Mouse (Mus musculus): ENCODE results near the gene Stk39. TPM values are rescaled to one million over a fixed set of nuclear protein-coding genes. Genes with fewer than 3 reads are reported as not detected.
"Not testable (repeated sequence)": the region's sequence is repeated elsewhere in the genome, so short reads cannot be mapped to it uniquely, and the experiment has no call there.

The Stk39 gene
- polyA plus RNA-seq, 1 experiment from 2014 or later = 46.5 TPM

GRCm38 (mm10) chr2:68252048-68252758, 219.9 kb downstream of the Stk39 start:
- Histone ChIP-seq H3K9me3 (no peaks in the 10 kb centered on the region), H3K36me3 (no peaks in the 10 kb centered on the region; the same call in 1 of the 2 replicates), H3K4me2 (replicated peaks) (no peak overlapping the region), H3K4me1 (peaks cover 4% of the 10 kb centered on the region; the same call in 1 of the 2 replicates), H3K27ac (no peak overlapping the region), H3K9ac (no peak overlapping the region), H3K4me3 (no peak overlapping the region), H3K27me3 (replicated peaks) (no peaks in the 10 kb centered on the region)
- WGBS = 81% methylated on average over 6 of the region's 6 CpGs
- 0 out of 2 replicates have a peak, but pooled peaks have one; percentile 9 for ATAC-seq (ENCODE audit: low FRiP score, low read depth)

DNA sequence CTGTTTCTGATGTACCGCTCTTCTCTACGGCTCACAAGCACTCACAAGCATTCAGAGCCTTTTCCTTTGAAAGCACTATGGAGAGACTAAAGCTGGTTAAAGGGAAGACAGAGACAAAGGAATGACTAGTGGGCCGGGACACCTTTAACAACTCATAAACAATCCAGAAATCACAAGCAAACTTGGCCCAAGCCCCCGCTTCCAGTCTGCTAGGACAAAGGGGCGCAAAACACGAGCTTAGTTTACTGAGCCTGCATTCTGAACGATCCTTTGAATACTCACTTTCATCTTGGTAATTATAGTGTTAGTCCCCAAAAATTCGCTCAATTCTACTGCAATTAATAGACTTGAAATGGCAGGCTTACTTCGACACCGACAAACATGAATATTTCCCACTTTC, 221.2 kb downstream of the Stk39 start:
- no peak overlapping the region for H3K27ac ChIP-seq
- no peak overlapping the region for H3K4me2 ChIP-seq (replicated peaks)
- no peak overlapping the region for H3K4me3 ChIP-seq
- H3K27me3 ChIP-seq (replicated peaks) = no peaks in the 10 kb centered on the region
- no peak for ATAC-seq (ENCODE audit: low FRiP score, low read depth)
- WGBS = 80% methylated on average over 10 of the region's 10 CpGs
- H3K9ac ChIP-seq = no peak overlapping the region
- H3K36me3 ChIP-seq = no peaks in the 10 kb centered on the region; the same call in 1 of the 2 replicates
- H3K4me1 ChIP-seq = peaks cover 4% of the 10 kb centered on the region; the same call in 1 of the 2 replicates
- H3K9me3 ChIP-seq = no peaks in the 10 kb centered on the region

DNA sequence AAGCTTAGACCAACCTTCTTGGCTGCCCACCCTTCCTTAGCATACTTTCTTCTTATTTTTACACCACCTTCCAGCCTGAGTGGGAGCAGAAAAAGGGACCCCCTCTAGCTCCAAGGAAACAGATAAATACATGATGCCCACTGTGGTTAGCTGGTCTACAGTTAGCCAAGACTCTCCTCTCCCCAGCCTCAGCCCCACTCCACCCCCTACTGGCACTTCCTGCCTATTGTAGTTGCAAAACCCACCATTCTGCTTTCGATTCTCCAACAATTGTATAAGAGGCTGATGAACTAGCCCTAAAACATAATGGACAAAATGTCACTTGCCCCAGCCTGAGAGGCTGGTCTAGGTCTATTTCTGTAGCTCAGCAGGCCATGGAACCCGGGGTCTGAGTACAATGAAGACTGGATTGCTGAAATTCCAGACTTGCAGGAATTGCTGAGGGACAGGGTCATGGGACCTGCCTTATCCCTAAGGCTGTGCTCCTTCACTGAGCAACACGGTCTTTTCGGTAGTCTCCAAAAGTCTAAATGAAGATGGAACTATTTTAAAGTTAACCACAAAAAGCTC, 222.1 kb downstream of the Stk39 start:
- Histone ChIP-seq H3K4me1 (peaks cover 4% of the 10 kb centered on the region; the same call in 1 of the 2 replicates), H3K36me3 (no peaks in the 10 kb centered on the region; the same call in 1 of the 2 replicates), H3K4me3 (no peak overlapping the region), H3K4me2 (replicated peaks) (no peak overlapping the region), H3K27me3 (replicated peaks) (no peaks in the 10 kb centered on the region), H3K9ac (no peak overlapping the region), H3K9me3 (no peaks in the 10 kb centered on the region), H3K27ac (no peak overlapping the region)
- WGBS = 59% methylated on average over 4 of the region's 4 CpGs
- ATAC-seq (ENCODE audit: low FRiP score, low read depth) = no peak

DNA sequence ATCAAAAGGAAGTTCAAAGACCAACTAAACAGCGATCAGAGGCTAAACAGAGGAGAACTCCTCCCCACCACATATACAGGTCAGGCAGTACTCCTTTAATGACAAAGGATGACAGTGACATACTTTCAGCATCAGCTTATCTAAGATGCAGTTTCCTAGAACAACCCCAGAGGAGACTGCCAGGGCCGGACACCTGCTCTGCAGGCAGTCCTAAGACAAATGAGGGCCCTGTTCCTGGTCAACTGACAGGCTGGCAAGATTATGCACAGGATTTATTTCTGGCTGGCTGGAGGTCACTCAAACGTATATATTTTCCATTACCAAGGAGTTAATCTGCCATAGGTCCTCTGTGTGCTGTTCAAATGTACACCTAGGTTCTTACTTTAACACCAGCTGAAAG, 225.8 kb downstream of the Stk39 start:
- ATAC-seq (ENCODE audit: low FRiP score, low read depth) = no peak
- no peaks in the 10 kb centered on the region for H3K9me3 ChIP-seq
- WGBS = 38% methylated on average over 3 of the region's 3 CpGs

GRCm38 (mm10) chr2:68244556-68244955, 227.5 kb downstream of the Stk39 start:
- no peak overlapping the region for H3K4me3 ChIP-seq
- H3K9ac ChIP-seq = no peak overlapping the region
- no peak overlapping the region for H3K27ac ChIP-seq
- ATAC-seq (ENCODE audit: low FRiP score, low read depth) = no peak
- no peaks in the 10 kb centered on the region; the same call in 1 of the 2 replicates for H3K36me3 ChIP-seq
- H3K4me2 ChIP-seq (replicated peaks) = no peak overlapping the region
- H3K9me3 ChIP-seq = no peaks in the 10 kb centered on the region
- no peaks in the 10 kb centered on the region for H3K27me3 ChIP-seq (replicated peaks)
- WGBS = 79% methylated on average over 1 of the region's 1 CpGs
- no peaks in the 10 kb centered on the region for H3K4me1 ChIP-seq

More for the DNA sequence above, 225.8 kb downstream of the Stk39 start:
- no peak overlapping the region for H3K4me3 ChIP-seq
- no peak overlapping the region for H3K27ac ChIP-seq
- H3K9ac ChIP-seq = no peak overlapping the region
- H3K36me3 ChIP-seq = no peaks in the 10 kb centered on the region; the same call in 1 of the 2 replicates
- no peak overlapping the region for H3K4me2 ChIP-seq (replicated peaks)
- peaks cover 4% of the 10 kb centered on the region; the same call in 1 of the 2 replicates for H3K4me1 ChIP-seq
- no peaks in the 10 kb centered on the region for H3K27me3 ChIP-seq (replicated peaks)

DNA sequence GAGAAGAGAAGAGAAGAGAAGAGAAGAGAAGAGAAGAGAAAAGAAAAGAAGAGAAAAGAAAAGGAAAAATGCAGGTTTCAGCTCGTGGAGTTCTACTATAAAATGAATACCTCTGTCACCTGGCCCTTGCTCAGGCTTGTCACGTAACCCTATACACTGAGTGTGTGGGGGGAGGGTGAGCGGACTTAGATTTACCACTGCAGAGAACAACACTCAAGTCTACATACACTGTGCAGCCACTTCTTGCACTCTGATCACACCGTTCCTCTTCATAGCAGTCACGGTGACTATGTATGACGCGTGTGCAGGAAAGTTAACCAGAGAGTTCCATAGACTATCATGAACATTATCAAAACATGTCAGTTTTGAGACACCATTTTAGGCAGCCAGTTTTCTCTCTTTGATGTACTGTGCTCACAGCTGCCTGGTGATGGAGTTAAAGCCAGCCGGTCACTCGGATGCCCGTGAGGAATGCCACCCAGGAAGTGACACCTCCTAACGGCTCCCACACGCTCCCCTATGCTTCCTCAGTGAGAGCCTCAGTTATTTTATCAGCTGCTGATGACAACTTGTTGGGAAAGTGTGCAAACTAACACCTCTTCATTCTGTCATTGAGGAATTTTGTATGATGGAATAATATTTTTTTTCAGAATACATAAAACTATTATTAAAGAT, 228.1 kb downstream of the Stk39 start:
- 79% methylated on average over 12 of the region's 12 CpGs for WGBS

DNA sequence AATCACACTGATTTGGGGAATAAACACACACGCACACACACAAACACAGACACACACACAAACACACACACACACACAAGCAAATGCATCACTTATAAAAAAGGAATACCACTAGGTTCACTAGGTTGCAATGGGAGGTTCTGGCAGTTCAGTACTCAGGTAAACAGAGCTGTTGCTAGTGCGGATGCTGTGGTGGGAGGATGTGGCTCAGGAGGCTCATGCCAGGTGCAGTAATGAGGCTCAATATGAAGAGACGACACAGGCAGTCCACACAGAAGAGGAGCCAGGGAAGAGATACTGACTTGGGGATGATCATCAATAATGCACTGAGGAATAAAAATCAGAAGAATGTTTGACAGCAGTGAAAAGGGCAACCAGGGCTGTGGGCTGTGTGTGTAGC, 228.8 kb downstream of the Stk39 start:
- no peaks in the 10 kb centered on the region for H3K9me3 ChIP-seq
- WGBS = 91% methylated on average over 3 of the region's 3 CpGs

More for the DNA sequence above, 228.1 kb downstream of the Stk39 start:
- Histone ChIP-seq H3K9ac (no peak overlapping the region), H3K4me2 (replicated peaks) (no peak overlapping the region), H3K27me3 (replicated peaks) (no peaks in the 10 kb centered on the region), H3K4me3 (no peak overlapping the region), H3K36me3 (no peaks in the 10 kb centered on the region; the same call in 1 of the 2 replicates), H3K4me1 (no peaks in the 10 kb centered on the region), H3K27ac (no peak overlapping the region), H3K9me3 (no peaks in the 10 kb centered on the region)
- no peak for ATAC-seq (ENCODE audit: low FRiP score, low read depth)

DNA sequence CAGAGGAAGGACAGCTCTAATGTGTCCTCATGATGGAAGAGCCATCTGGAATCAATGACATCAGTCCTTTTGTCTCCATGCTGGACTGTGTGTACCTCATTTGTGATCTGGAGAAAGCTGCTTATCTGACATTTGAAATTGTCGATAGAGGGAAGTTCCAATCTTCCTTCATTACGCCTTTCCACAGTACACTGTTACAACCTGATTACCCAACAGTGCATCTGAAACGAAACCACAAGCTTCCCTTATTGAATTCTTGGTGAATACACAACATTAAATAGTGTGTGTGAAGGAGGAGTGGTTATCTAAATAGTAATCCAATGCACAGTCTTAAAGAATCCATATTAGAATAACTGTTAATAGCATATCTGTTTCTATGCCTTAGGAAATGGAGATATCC, 230.0 kb downstream of the Stk39 start:
- no peak overlapping the region for H3K27ac ChIP-seq
- no peak overlapping the region for H3K4me2 ChIP-seq (replicated peaks)
- H3K9ac ChIP-seq = no peak overlapping the region
- H3K4me1 ChIP-seq = no peaks in the 10 kb centered on the region
- H3K36me3 ChIP-seq = no peaks in the 10 kb centered on the region
- ATAC-seq (ENCODE audit: low FRiP score, low read depth) = no peak
- H3K9me3 ChIP-seq = no peaks in the 10 kb centered on the region
- 96% methylated on average over 3 of the region's 3 CpGs for WGBS
- no peaks in the 10 kb centered on the region for H3K27me3 ChIP-seq (replicated peaks)
- H3K4me3 ChIP-seq = no peak overlapping the region

More for the DNA sequence above, 228.8 kb downstream of the Stk39 start:
- no peaks in the 10 kb centered on the region for H3K27me3 ChIP-seq (replicated peaks)
- H3K4me2 ChIP-seq (replicated peaks) = no peak overlapping the region
- no peaks in the 10 kb centered on the region for H3K4me1 ChIP-seq
- no peak overlapping the region for H3K27ac ChIP-seq
- no peaks in the 10 kb centered on the region; the same call in 1 of the 2 replicates for H3K36me3 ChIP-seq
- no peak overlapping the region for H3K9ac ChIP-seq
- ATAC-seq (ENCODE audit: low FRiP score, low read depth) = no peak
- no peak overlapping the region for H3K4me3 ChIP-seq

DNA sequence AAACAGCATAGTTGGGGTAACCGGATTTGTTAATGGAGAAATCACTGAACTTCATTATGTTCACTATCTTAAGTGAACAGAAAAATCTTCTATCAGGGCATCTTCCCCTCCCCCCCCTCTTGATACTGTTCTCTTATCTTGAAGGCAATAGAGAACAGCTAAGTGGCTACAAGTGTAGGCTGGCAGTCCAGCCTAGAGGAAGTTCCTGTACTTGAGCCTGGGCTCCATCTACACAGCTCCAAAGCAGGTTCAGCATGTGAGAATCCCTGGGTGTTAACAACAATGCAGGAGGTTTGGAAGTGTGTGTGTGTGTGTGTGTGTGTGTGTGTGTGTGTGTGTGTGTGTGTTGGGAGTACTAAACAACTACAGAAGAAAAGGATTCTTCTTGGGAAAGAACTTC, 230.4 kb downstream of the Stk39 start:
- H3K4me2 ChIP-seq (replicated peaks) = no peak overlapping the region
- no peak for ATAC-seq (ENCODE audit: low FRiP score, low read depth)
- no peak overlapping the region for H3K9ac ChIP-seq
- no peaks in the 10 kb centered on the region for H3K36me3 ChIP-seq
- H3K4me1 ChIP-seq = no peaks in the 10 kb centered on the region
- no peaks in the 10 kb centered on the region for H3K27me3 ChIP-seq (replicated peaks)
- no peak overlapping the region for H3K4me3 ChIP-seq
- WGBS = 93% methylated on average over 1 of the region's 1 CpGs
- H3K27ac ChIP-seq = no peak overlapping the region
- no peaks in the 10 kb centered on the region for H3K9me3 ChIP-seq

GRCm38 (mm10) chr2:68239415-68239814, 232.7 kb downstream of the Stk39 start:
- H3K27me3 ChIP-seq (replicated peaks); H3K4me2 ChIP-seq (replicated peaks); H3K9ac ChIP-seq; H3K4me3 ChIP-seq; H3K4me1 ChIP-seq; H3K27ac ChIP-seq; H3K9me3 ChIP-seq; H3K36me3 ChIP-seq; ATAC-seq (ENCODE audit: low FRiP score, low read depth): not testable (repeated sequence)
- 22% methylated on average over 4 of the region's 4 CpGs for WGBS

- Histone ChIP-seq H3K9me3 (no peaks in the 10 kb centered on the region), H3K4me3 (no peak overlapping the region), H3K36me3 (peaks cover 5% of the 10 kb centered on the region; the same call in 1 of the 2 replicates), H3K4me1 (no peaks in the 10 kb centered on the region), H3K27me3 (replicated peaks) (no peaks in the 10 kb centered on the region), H3K4me2 (replicated peaks) (no peak overlapping the region), H3K27ac (no peak overlapping the region), H3K9ac (no peak overlapping the region)
- WGBS = 91% methylated on average over 5 of the region's 5 CpGs
- ATAC-seq (ENCODE audit: low FRiP score, low read depth) = no peak
These were observed 239.1 kb downstream of the Stk39 start for GRCm38 (mm10) chr2:68232929-68233328.

DNA sequence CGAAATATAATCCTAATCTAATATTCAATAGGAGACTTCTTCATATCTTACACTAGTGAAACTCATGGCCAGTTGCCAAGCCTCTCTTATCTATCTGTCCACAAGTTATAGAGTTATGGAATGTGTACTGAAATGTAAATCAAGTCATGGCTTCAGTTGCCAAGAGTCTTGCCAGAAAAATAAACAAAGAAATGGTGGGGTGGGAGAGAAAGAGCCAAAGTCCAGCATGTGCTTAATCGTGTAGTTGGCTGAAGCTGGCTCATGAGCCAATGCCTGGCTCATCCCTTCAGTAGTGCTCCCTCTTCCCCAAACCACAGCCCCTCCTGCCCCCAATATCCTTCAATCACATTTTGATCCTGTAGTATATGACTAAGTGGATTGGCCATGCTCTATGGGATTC, 242.2 kb downstream of the Stk39 start:
- 93% methylated on average over 2 of the region's 2 CpGs for WGBS
- H3K4me1 ChIP-seq = no peaks in the 10 kb centered on the region
- H3K4me2 ChIP-seq (replicated peaks) = no peak overlapping the region
- H3K9me3 ChIP-seq = no peaks in the 10 kb centered on the region
- no peak overlapping the region for H3K4me3 ChIP-seq
- no peaks in the 10 kb centered on the region for H3K27me3 ChIP-seq (replicated peaks)
- no peak for ATAC-seq (ENCODE audit: low FRiP score, low read depth)
- H3K27ac ChIP-seq = no peak overlapping the region
- H3K9ac ChIP-seq = no peak overlapping the region
- H3K36me3 ChIP-seq = peaks cover 5% of the 10 kb centered on the region; the same call in 1 of the 2 replicates
